Mouse (Mus musculus): Measurements from ENCODE around the gene Ttc7b.

DNA sequence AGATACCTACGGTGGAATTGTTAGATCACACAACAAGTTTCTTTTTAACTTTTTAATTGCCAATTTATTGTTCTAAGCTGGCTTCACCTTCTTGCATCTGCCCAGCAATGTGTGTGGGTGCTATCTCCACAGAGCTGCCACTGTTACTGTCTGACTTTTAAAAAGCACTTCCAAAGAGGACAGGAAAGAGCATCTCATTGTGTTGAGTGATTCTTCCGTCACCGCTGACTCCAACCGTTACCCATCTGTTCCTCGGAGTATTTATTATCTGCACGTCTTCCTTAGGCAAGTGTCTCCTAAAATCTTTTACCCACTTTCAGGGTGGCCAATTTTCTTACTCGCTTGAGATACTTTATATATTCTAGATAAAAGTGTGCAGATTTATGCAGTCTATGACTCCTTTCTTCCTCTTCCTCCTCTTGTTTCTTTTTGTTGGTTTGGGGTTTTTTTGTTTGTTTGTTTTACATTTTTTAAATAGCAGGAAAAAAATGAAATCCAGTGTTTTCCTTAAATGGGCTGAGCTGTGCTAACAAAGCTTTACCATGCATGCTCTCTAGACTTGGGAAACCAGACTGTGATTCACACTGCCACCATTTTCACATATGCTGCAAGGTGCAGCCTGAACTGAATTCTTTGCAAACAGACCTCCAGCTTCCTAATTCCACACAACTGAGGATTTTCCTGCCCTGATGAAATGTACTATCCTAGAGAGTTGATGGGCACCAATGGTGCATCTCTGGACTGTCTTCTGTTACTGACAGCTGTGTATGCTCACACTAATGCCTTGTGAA, 50.9 kb downstream of the Ttc7b start:
- TF ChIP-seq CTCF (IDR thresholded peaks at IDR 0.05; ENCODE audit: insufficient read depth, low read depth, low read length) = no peak
- no peak for TF ChIP-seq POLR2A (IDR thresholded peaks at IDR 0.05; ENCODE audit: insufficient read depth, low read depth, low read length)
